Mouse (Mus musculus): ENCODE data around the gene Rpl24. TPM values are rescaled to one million over a fixed set of nuclear protein-coding genes. Genes with fewer than 3 reads are reported as not detected.
"Not testable (repeated sequence)": the region's sequence is repeated elsewhere in the genome, so short reads cannot be mapped to it uniquely, and the experiment has no call there.

Gene Rpl24
- polyA plus RNA-seq, 1 experiment from 2014 or later = 858 TPM

- Histone ChIP-seq H3K36me3 (ENCODE audit: control insufficient read depth, insufficient read depth, low read length) (no peaks in the 10 kb centered on the region), H3K27ac (ENCODE audit: low read depth, low read length) (no peak overlapping the region), H3K27me3 (ENCODE audit: control insufficient read depth, insufficient read depth, low read length) (no peaks in the 10 kb centered on the region), H3K9ac (ENCODE audit: low read depth, low read length) (no peak overlapping the region), H3K4me3 (ENCODE audit: low read length) (no peak overlapping the region), H3K4me1 (ENCODE audit: control insufficient read depth, insufficient read depth, low read length) (no peaks in the 10 kb centered on the region), H3K9me3 (ENCODE audit: control insufficient read depth, low read length) (no peaks in the 10 kb centered on the region), H3K4me2 (replicated peaks; ENCODE audit: low read depth, low read length) (no peak overlapping the region)
- no peak for ATAC-seq (ENCODE audit: low FRiP score, low TSS enrichment)
- 78% methylated on average over 3 of the region's 3 CpGs for WGBS
Observed at GRCm38 (mm10) chr16:55947266-55947665, 18.8 kb upstream of the Rpl24 start.

GRCm38 (mm10) chr16:55947876-55948410 is 18.1 kb upstream of the Rpl24 start:
- H3K4me1 ChIP-seq (ENCODE audit: control insufficient read depth, insufficient read depth, low read length); ATAC-seq (ENCODE audit: low FRiP score, low TSS enrichment); H3K4me2 ChIP-seq (replicated peaks; ENCODE audit: low read depth, low read length): not testable (repeated sequence)

GRCm38 (mm10) chr16:55948963-55949362 is 17.1 kb upstream of the Rpl24 start:
- Histone ChIP-seq H3K4me3 (ENCODE audit: low read length) (no peak overlapping the region), H3K9me3 (ENCODE audit: control insufficient read depth, low read length) (no peaks in the 10 kb centered on the region), H3K9ac (ENCODE audit: low read depth, low read length) (no peak overlapping the region), H3K36me3 (ENCODE audit: control insufficient read depth, insufficient read depth, low read length) (no peaks in the 10 kb centered on the region), H3K27ac (ENCODE audit: low read depth, low read length) (no peak overlapping the region), H3K4me2 (replicated peaks; ENCODE audit: low read depth, low read length) (no peak overlapping the region), H3K27me3 (ENCODE audit: control insufficient read depth, insufficient read depth, low read length) (no peaks in the 10 kb centered on the region), H3K4me1 (ENCODE audit: control insufficient read depth, insufficient read depth, low read length) (no peaks in the 10 kb centered on the region)
- 44% methylated on average over 7 of the region's 7 CpGs for WGBS
- ATAC-seq (ENCODE audit: low FRiP score, low TSS enrichment) = no peak; the same call in 1 of the 2 replicates

More at GRCm38 (mm10) chr16:55947876-55948410, 18.1 kb upstream of the Rpl24 start:
- not testable (repeated sequence) for H3K9me3 ChIP-seq (ENCODE audit: control insufficient read depth, low read length); H3K36me3 ChIP-seq (ENCODE audit: control insufficient read depth, insufficient read depth, low read length); H3K9ac ChIP-seq (ENCODE audit: low read depth, low read length); H3K27ac ChIP-seq (ENCODE audit: low read depth, low read length); H3K27me3 ChIP-seq (ENCODE audit: control insufficient read depth, insufficient read depth, low read length); H3K4me3 ChIP-seq (ENCODE audit: low read length)
- 86% methylated on average over 2 of the region's 2 CpGs for WGBS

GRCm38 (mm10) chr16:55950462-55950861 is 15.6 kb upstream of the Rpl24 start:
- Histone ChIP-seq H3K36me3 (ENCODE audit: control insufficient read depth, insufficient read depth, low read length) (no peaks in the 10 kb centered on the region), H3K27me3 (ENCODE audit: control insufficient read depth, insufficient read depth, low read length) (no peaks in the 10 kb centered on the region), H3K27ac (ENCODE audit: low read depth, low read length) (no peak overlapping the region), H3K4me2 (replicated peaks; ENCODE audit: low read depth, low read length) (no peak overlapping the region), H3K9ac (ENCODE audit: low read depth, low read length) (no peak overlapping the region), H3K9me3 (ENCODE audit: control insufficient read depth, low read length) (no peaks in the 10 kb centered on the region), H3K4me3 (ENCODE audit: low read length) (no peak overlapping the region), H3K4me1 (ENCODE audit: control insufficient read depth, insufficient read depth, low read length) (no peaks in the 10 kb centered on the region)
- WGBS = 62% methylated on average over 3 of the region's 3 CpGs
- ATAC-seq (ENCODE audit: low FRiP score, low TSS enrichment) = no peak

GRCm38 (mm10) chr16:55950946-55951678 is 15.0 kb upstream of the Rpl24 start:
- H3K9me3 ChIP-seq (ENCODE audit: control insufficient read depth, low read length) = no peaks in the 10 kb centered on the region
- H3K4me3 ChIP-seq (ENCODE audit: low read length) = no peak overlapping the region
- no peak for ATAC-seq (ENCODE audit: low FRiP score, low TSS enrichment)
- H3K9ac ChIP-seq (ENCODE audit: low read depth, low read length) = no peak overlapping the region
- no peaks in the 10 kb centered on the region for H3K36me3 ChIP-seq (ENCODE audit: control insufficient read depth, insufficient read depth, low read length)
- no peaks in the 10 kb centered on the region for H3K27me3 ChIP-seq (ENCODE audit: control insufficient read depth, insufficient read depth, low read length)
- WGBS = 45% methylated on average over 19 of the region's 19 CpGs
- H3K4me1 ChIP-seq (ENCODE audit: control insufficient read depth, insufficient read depth, low read length) = no peaks in the 10 kb centered on the region
- H3K27ac ChIP-seq (ENCODE audit: low read depth, low read length) = no peak overlapping the region
- no peak overlapping the region; the same call in 1 of the 2 replicates for H3K4me2 ChIP-seq (replicated peaks; ENCODE audit: low read depth, low read length)

- ATAC-seq (ENCODE audit: low FRiP score, low TSS enrichment) = no peak
- no peak overlapping the region for H3K4me3 ChIP-seq (ENCODE audit: low read length)
- 72% methylated on average over 7 of the region's 7 CpGs for WGBS
- H3K9ac ChIP-seq (ENCODE audit: low read depth, low read length) = no peak overlapping the region
- no peak overlapping the region for H3K27ac ChIP-seq (ENCODE audit: low read depth, low read length)
- H3K9me3 ChIP-seq (ENCODE audit: control insufficient read depth, low read length) = no peaks in the 10 kb centered on the region
- H3K4me2 ChIP-seq (replicated peaks; ENCODE audit: low read depth, low read length) = no peak overlapping the region
- H3K27me3 ChIP-seq (ENCODE audit: control insufficient read depth, insufficient read depth, low read length) = no peaks in the 10 kb centered on the region
- no peaks in the 10 kb centered on the region for H3K36me3 ChIP-seq (ENCODE audit: control insufficient read depth, insufficient read depth, low read length)
- H3K4me1 ChIP-seq (ENCODE audit: control insufficient read depth, insufficient read depth, low read length) = no peaks in the 10 kb centered on the region
Observed at GRCm38 (mm10) chr16:55951679-55952327, 14.3 kb upstream of the Rpl24 start.

- H3K27me3 ChIP-seq (ENCODE audit: control insufficient read depth, insufficient read depth, low read length) = no peaks in the 10 kb centered on the region
- ATAC-seq (ENCODE audit: low FRiP score, low TSS enrichment) = no peak
- H3K4me3 ChIP-seq (ENCODE audit: low read length) = no peak overlapping the region
- no peaks in the 10 kb centered on the region for H3K4me1 ChIP-seq (ENCODE audit: control insufficient read depth, insufficient read depth, low read length)
- H3K9me3 ChIP-seq (ENCODE audit: control insufficient read depth, low read length) = no peaks in the 10 kb centered on the region
- no peaks in the 10 kb centered on the region for H3K36me3 ChIP-seq (ENCODE audit: control insufficient read depth, insufficient read depth, low read length)
- no peak overlapping the region for H3K27ac ChIP-seq (ENCODE audit: low read depth, low read length)
- H3K4me2 ChIP-seq (replicated peaks; ENCODE audit: low read depth, low read length) = no peak overlapping the region
- no peak overlapping the region for H3K9ac ChIP-seq (ENCODE audit: low read depth, low read length)
Observed at GRCm38 (mm10) chr16:55952771-55953170, 13.3 kb upstream of the Rpl24 start.

- not testable (repeated sequence) for H3K27ac ChIP-seq (ENCODE audit: low read depth, low read length); H3K9me3 ChIP-seq (ENCODE audit: control insufficient read depth, low read length); H3K4me1 ChIP-seq (ENCODE audit: control insufficient read depth, insufficient read depth, low read length); H3K4me2 ChIP-seq (replicated peaks; ENCODE audit: low read depth, low read length); H3K9ac ChIP-seq (ENCODE audit: low read depth, low read length); H3K27me3 ChIP-seq (ENCODE audit: control insufficient read depth, insufficient read depth, low read length); H3K36me3 ChIP-seq (ENCODE audit: control insufficient read depth, insufficient read depth, low read length); H3K4me3 ChIP-seq (ENCODE audit: low read length); ATAC-seq (ENCODE audit: low FRiP score, low TSS enrichment)
- 92% methylated on average over 9 of the region's 9 CpGs for WGBS
Observed at GRCm38 (mm10) chr16:55954196-55954595, 11.9 kb upstream of the Rpl24 start.

GRCm38 (mm10) chr16:55963068-55963467 is 3.0 kb upstream of the Rpl24 start:
- H3K4me3 ChIP-seq (ENCODE audit: low read length); ATAC-seq (ENCODE audit: low FRiP score, low TSS enrichment); H3K4me2 ChIP-seq (replicated peaks; ENCODE audit: low read depth, low read length); H3K27ac ChIP-seq (ENCODE audit: low read depth, low read length); H3K27me3 ChIP-seq (ENCODE audit: control insufficient read depth, insufficient read depth, low read length); H3K9ac ChIP-seq (ENCODE audit: low read depth, low read length); H3K9me3 ChIP-seq (ENCODE audit: control insufficient read depth, low read length); H3K36me3 ChIP-seq (ENCODE audit: control insufficient read depth, insufficient read depth, low read length); H3K4me1 ChIP-seq (ENCODE audit: control insufficient read depth, insufficient read depth, low read length): not testable (repeated sequence)
- WGBS = 91% methylated on average over 6 of the region's 11 CpGs
